Mouse (Mus musculus) adrenal gland, adult (tissue): Measurements from ENCODE around the gene Ccdc162.
A peak's percentile ranks its signal among the peaks of the same experiment; 100 is the strongest.
"Not testable (repeated sequence)": the region's sequence is repeated elsewhere in the genome, so short reads cannot be mapped to it uniquely, and the experiment has no call there.

ENCODE experiments used
- DNase-seq, 2 experiments: peaks; one replicate each; pipeline ENCODE4 v3.0.0; 2022 to 2023; ENCODE audit warnings: low spot score in 1 of 2; ENCODE audit not compliant: inconsistent age in 2 of 2

The Ccdc162 gene

GRCm38 (mm10) chr10:41699669-41700068, 16.8 kb downstream of the Ccdc162 start:
- DNase-seq = no peak

- DNase-seq = no peak
Measured at GRCm38 (mm10) chr10:41697040-41697439, 19.4 kb downstream of the Ccdc162 start.

GRCm38 (mm10) chr10:41690978-41691377, 25.5 kb downstream of the Ccdc162 start:
- DNase-seq = no peak

GRCm38 (mm10) chr10:41689941-41690887, 26.2 kb downstream of the Ccdc162 start:
- peak; percentile 50 to 88 for DNase-seq

GRCm38 (mm10) chr10:41684548-41684996, 31.9 kb downstream of the Ccdc162 start:
- peak; percentile 29 to 52 for DNase-seq

GRCm38 (mm10) chr10:41682546-41683393, 33.7 kb downstream of the Ccdc162 start:
- peak; percentile 77 to 94 for DNase-seq

GRCm38 (mm10) chr10:41678746-41679360, 37.6 kb downstream of the Ccdc162 start:
- peak; percentile 78 to 92 for DNase-seq

- DNase-seq = no peak
Measured at GRCm38 (mm10) chr10:41677396-41677795, 39.0 kb downstream of the Ccdc162 start.

- no peak for DNase-seq
Measured at GRCm38 (mm10) chr10:41676661-41677061, 39.8 kb downstream of the Ccdc162 start.

- DNase-seq = no peak
Measured at GRCm38 (mm10) chr10:41675842-41676571, 40.4 kb downstream of the Ccdc162 start.

GRCm38 (mm10) chr10:41675243-41675642, 41.2 kb downstream of the Ccdc162 start:
- no peak for DNase-seq

- no peak for DNase-seq
Measured at GRCm38 (mm10) chr10:41674362-41674761, 42.1 kb downstream of the Ccdc162 start.

GRCm38 (mm10) chr10:41670196-41670595, 46.2 kb downstream of the Ccdc162 start:
- no peak for DNase-seq

GRCm38 (mm10) chr10:41665498-41665897, 50.9 kb downstream of the Ccdc162 start:
- DNase-seq = no peak

GRCm38 (mm10) chr10:41659671-41660070, 56.8 kb downstream of the Ccdc162 start:
- DNase-seq = not testable (repeated sequence)

- not testable (repeated sequence) for DNase-seq
Measured at GRCm38 (mm10) chr10:41655684-41656083, 60.8 kb downstream of the Ccdc162 start.

GRCm38 (mm10) chr10:41652988-41653387, 63.4 kb downstream of the Ccdc162 start:
- DNase-seq = no peak

- peak in 1 of 2 experiments; percentile 43 for DNase-seq
Measured at GRCm38 (mm10) chr10:41652094-41652775, 64.2 kb downstream of the Ccdc162 start.

- no peak for DNase-seq
Measured at GRCm38 (mm10) chr10:41651532-41651931, 64.9 kb downstream of the Ccdc162 start.

- no peak for DNase-seq
Measured at GRCm38 (mm10) chr10:41649186-41649585, 67.2 kb downstream of the Ccdc162 start.
